Mouse (Mus musculus): ENCODE data around the gene Prpf6.
A peak's percentile ranks its signal among the peaks of the same experiment; 100 is the strongest.

Gene Prpf6

DNA sequence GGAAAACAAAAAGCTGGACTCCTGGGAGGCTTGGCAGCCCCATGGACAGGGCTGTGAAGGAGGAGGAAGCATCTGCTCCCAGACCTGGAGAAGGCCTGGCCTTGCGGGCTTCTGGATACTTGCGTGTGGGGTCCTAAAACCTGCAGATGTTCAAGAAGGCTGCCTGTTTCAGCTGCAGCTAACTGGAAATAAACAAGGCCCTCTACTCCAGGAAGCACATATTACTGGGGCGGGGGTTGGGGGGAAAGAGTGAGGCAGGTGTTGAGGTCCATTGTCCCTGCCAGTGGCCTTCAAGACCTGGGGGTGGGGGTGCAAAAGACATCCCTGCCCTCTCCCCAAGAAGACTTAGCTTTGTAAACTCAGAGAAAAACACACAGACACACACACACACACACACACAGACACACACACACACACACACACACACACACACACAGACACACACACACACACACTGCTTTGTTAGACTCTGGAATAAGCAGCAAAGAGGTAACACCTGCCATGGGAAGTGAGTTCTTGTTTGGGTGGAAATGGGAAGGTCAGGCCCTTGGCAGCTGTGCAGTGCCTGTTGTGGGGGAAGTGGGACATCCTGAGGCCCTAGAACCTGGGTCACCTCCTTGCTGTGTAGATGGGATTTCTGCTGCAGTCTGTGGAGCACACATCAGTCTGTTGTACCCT, 71.1 kb downstream of the Prpf6 start:
- DNase-seq: no peak

DNA sequence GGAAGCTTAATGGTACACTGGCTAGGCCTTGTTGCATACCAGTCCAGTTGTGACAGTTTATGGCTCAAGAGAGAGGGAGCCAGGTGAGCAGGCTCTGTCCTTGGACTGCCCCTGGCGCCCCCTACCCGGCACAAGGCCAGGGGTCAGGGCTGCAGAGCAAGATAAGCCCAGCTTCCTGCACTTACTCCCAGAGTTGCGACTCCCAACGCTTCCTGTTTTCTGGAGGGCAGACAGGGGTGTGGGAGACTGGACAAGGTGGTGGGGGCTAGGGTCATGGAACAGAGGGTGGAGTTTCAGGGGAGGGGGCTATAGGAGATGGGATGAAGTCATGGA, 71.6 kb downstream of the Prpf6 start:
- DNase-seq: no peak

DNA sequence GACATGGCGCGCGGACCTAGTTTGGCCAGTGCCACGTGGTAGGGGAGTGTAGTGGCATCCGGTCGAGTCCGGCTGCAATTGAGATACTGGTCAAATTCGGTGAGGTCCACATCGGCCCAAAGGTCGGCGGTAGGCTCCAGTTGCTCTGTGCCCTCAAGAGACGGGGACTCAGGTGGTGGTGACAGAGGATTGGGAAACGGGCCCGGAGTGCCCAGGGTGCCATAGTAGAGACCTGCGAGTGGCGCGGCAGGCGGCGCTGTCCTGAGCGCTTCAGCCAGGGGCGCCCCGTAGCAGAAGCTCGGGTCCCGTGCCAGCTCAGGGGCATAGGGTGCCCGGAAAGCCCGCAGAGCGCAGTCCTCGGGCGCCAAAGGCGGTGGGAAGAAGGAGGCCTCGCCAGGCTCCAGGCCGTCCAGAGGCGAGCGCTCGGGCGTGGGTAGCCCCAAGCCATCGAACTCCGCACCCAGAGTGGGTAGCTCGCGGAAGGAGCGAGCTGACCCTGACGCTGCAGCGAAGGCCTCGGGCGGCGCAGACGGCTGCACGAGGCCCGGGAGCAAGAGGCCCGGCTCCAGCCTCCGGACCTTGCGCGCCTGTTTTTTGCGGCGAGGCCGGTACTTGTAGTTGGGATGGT, 78.7 kb downstream of the Prpf6 start:
- DNase-seq: no peak

DNA sequence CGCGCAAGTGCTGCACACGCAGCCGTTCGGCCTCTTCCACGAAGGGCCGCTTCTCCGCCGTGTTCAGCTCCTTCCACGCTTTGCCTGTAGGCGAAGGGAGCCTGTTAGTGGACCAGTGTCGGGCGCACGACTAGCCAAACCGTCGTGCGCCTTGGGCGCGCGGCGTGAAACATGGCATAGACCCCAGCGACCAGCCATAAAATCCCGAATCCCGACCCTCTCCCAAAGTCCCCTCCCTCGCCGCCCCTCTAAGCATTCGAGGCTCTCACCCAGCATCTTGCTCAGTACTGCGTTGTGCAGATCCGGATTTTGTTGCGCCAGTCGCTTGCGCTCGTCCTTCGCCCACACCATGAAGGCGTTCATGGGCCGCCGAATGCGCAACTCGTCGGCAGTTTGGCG, 79.2 kb downstream of the Prpf6 start:
- DNase-seq: no peak

DNA sequence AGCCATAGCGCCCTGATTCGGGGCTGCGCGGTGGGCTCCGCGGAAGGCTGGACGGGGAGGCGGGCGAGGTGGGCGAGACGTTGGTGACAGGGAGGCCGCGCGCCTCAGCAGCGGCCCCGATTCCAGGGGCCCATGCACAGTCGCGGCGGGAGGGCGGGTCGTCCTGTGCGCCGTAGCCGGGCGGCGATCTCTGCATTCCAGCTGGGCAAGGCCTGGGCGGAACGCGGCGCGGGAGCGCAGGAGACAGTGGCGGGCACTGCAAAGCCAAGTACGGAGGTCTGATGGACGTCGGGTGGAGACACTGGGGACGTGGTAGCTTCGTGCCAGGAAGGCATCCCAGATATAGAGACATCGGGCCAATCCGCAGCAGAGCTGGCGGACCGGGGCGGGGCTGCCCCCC, 79.7 kb downstream of the Prpf6 start, which contains the start of gene Sox18:
TSS of gene Sox18 (minus strand) at position 315 of the 400 bp plus-strand sequence.
- DNase-seq: no peak

DNA sequence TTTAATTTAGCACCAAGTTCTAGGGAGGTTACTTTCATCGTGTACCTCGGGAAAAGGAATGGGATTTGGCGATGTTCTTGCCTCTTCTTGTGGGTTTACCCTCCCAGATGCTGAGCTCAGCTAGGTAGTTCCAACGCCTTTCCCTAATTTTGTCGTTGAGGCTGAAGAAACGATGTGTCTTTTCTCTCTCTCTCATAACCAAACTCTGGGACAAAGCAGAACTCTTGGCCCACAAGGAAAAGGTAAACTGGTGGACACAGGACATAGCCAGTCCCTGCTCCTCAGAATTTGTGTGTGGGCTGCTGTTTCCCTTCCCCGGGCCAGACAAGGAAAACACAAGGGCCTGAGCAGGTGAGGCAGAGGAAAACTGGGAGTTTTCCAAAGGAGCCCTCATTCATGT, 80.3 kb downstream of the Prpf6 start:
- no peak for DNase-seq

DNA sequence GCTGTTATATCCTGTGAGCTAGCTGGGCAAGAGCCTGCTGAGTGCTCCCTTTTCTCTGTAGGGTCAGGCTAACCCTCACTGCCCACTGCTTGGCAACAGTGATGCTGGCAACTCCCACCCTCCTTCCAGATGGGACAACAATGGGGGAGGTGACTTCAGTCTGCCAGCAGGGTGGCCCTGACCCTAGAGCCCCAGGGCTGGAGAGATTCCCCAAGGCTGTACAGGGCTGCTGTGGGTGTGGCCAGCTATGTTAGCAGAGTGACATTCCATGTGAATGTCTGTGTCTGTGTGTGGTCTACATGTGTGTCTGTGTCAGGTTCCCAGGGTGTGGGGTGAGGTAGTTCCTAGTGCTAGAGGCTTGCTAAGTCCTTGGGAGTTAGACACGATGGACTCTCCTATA, 81.8 kb downstream of the Prpf6 start:
- no peak for DNase-seq

DNA sequence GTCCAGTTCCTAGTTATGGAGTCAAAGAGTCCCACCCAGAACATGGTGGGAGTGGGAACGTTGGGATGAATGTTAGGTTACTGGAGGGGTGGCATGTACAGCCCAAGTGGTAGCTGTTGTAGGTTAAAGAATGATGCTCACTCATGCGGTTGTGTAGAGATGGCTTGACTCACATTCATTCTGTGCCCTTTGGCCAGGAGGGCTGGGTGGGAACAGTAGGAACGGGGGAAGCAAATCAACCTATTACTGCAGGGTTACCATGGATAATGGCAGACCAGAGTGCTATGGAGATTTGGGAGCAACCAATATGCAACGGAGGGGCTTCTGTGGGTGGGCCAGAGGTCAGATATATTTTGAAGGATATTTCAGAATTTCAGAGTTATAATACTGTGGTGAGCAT, 83.3 kb downstream of the Prpf6 start:
- no peak for DNase-seq

DNA sequence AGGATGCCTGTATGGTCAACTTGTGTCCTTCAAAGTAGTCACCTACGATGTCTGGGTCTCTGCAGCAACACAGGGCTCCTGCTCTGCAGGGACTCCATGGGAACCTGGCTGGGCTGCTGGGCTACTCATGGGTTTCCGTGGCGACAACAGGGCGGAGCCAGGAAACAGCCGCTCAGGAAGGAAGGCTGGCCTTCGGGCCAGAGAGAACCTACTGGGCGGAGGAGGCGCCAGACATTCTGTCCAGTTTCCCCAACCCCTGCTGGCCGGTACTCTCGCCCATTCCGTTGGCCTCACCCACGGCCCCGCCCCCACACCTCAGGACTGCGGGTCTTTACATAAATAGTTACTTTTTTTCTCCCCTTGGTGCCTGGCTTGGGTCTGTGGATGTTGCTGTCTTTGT, 83.8 kb downstream of the Prpf6 start:
- DNase-seq: peak; percentile 57

DNA sequence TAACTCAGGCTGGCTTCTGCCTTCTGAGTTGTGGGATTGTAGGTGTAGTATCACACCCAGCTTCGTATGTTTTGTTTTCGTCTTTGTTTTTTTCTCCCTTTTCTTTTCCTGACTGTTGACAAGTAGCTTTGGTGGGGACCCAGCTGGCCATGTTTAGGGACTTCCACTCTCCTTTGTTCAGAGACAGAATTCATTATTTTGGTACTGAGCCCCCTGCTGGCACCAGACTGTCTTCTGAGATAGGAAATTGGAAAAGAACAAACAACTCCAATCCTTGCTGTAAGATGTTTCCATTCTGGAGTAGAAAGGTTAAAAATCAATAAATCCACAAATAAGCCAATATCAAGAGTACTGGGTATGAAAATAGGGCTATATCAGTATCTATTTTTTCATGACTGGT, 84.8 kb downstream of the Prpf6 start:
- no peak for DNase-seq

DNA sequence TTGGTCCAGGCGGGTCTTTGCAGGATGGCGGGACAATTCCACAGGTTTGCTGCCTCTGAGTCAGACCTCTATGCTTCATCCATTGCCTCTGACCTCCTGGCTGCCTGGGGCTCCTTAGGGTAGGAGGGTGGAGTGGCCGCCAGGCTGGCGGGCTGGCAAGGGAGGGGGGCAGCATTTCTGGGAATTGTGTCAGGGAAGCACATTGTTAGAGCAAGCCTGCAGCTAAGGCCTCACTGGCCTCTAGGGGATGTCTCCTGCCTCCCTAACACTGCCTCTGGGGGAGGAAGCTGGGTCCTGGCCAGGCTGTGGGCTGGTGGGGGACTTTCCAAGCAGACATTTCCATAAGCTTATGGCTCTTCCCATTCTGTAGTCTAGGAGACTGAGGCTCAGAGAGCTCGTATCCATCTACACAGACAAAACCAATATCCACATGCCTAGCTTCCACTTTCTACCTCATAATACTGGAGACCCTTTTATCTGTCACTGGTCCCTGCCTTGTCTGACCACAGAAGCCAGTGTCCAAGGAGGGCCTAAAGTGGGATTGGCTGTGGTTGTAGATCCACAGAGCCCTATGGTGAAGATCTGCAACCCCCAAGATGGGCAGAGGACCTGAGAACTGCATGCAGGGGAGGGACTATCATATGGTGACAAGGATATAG, 85.6 kb downstream of the Prpf6 start:
- peak; percentile 32 for DNase-seq

DNA sequence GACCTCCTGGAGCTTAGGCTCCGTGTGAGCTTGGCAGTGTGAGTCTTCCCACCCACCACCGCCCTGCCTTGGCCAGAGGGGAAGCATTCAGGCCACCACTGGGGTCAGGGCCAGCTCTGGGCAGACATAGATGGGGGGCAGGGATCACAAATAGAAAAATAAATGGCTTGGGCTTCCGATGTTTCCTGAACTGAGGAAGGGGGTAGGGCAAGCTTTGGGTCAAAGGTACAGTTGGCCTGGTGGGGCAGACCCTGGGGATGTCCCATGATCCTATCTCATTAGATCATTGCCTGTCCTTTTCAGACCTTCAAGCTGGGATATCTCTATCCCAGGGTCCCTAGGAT, 86.1 kb downstream of the Prpf6 start:
- peak; percentile 7 for DNase-seq

DNA sequence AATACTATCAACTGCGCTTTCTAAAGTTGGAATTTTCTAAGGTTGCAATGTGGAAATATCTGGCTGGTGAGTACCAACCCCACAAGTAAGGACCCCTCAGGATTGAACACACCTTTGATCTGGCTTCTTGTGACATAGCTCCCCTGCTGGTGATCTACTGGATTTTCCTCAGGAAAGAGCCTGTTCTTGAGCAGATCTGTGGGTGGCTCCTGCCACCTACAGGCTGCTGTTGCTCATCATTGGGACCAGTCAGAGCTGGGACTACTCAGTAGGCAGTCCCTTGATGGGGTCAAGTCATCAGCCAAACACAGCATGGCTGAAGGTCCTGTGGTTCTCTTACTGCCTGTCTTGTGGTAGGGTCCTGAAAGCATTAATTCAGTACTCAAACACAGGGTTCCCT, 87.1 kb downstream of the Prpf6 start:
- DNase-seq: peak; percentile 76

DNA sequence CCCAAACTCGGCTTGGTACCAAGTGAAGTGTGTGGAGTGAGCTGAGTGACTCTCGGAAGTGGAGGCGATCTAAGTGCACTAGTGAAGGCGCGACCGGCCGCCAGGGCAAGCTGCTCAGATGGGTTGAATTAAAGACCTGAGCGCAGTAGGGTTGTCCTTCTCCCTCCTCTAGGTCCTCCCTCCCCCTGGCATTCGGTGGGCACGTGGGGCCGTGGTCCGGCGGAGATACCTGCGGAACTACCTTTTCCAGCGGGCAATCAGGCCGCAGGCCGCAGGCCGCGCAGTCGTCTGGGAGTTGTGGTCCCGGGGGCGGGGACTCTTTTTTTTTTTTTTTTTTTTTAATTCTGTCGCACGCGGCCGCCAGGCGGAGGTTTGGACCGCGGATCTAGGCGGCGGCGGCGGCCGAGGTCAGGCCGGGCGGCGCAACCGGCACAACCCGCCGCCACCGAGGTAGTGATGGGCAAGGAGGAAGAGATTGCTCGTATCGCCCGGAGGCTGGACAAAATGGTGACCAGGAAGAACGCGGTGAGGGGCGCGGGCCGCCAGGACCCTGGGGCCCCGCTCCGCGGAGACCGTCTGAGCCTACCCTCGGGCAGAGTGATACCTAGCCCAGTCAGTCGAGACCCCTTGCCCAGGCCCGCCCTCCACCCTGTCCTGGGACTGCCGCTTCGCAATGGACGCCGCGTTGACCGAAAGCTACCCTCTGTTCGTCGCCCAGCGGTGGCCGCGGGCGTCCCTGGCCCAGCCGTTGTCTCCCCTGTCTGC, 88.5 kb downstream of the Prpf6 start, which contains the start of gene Tcea2:
TSS of gene Tcea2 (plus strand) at position 360 of the 765 bp plus-strand sequence.
- peak; percentile 86 for DNase-seq

DNA sequence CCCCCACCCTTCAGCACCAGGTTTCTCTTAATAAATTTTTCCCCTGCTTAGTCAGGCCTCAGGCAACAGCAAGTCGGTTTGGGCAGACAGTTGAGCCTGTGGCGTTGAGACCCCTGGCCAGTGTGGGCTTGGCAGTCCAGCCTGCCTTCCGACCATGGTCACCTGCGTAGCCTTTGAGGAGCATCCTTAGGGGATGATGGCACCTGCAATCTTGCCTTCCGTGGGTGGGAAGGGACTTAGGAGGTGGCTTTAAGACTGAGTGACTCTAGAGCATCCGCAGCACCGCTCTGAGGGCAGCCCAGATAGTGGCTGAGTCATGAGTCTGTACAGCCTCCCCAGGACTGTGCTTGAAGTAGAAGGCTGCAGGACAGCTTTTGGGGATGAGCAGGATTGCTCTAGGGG, 89.0 kb downstream of the Prpf6 start:
- DNase-seq: no peak

DNA sequence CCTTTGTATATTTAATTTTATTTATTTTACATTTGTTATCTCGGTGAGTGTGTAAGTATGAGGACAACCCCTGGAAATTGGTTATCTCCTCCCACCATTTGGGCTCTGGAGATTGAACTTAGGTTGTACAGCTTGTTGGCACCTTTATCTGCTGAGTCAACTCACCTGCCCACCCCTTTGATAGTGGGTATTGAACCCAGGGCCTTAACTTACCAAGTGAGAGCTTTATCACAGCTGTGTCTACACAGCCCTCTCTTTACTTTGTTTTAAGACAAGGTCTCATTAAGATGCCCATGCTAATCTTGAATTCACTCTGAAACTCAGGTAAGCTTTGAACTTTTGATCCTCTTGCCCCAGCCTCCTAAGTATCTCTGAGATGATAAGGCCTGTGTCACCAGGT, 90.3 kb downstream of the Prpf6 start:
- DNase-seq: no peak

DNA sequence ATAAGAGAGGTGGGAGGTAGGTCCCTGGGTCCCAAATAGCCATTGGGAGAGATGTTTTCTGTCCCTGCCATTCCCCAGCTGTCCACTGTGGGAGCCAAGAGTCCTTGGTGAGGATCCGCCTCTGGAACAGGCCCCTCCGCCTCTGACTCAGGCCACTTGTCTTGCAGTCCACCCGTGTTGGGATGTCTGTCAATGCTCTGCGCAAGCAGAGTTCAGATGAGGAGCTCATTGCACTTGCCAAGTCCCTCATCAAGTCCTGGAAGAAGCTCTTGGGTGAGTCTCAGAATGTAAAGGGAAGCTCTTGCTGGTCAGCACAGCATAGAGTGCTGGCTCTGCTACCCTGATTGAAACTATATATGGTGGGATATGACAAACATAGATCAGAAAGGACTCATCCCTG, 91.7 kb downstream of the Prpf6 start:
- no peak for DNase-seq

DNA sequence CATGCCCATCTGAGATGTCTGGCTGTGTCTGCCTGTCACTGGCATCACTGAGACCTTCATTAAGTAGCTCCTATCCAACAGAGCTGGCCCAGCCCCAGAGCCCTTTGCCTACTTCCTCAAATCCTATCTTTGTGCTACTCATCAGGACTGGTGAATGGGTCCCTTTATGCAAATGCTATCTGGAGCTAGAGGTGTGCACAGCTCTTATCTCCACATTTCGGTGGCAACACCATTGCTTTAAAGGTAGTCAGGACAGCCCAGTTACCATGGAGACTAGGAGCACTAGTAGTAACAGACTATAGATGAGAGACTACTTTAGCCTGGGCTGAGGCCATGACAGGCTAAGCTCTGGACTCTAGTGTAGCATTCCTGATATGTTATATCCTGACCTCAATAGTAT, 93.0 kb downstream of the Prpf6 start:
- DNase-seq: no peak

DNA sequence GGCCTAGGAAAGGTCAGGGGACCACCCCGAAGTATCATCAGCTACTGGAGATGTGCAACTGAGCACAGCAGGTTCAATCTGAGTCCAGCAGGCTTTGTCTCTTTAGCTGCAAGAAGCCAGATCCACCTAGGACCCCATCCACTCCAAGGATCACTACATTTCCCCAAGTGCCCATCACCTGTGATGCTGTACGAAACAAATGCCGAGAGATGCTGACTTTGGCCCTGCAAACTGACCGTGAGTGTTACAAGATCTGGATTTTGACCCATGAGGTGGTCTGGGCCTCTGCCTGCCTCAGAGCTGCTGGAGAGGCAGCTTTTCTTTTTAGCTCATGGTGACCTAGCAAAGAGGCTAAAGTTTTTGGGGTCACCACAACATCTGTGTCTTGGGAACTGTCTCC, 94.0 kb downstream of the Prpf6 start:
- DNase-seq: no peak

DNA sequence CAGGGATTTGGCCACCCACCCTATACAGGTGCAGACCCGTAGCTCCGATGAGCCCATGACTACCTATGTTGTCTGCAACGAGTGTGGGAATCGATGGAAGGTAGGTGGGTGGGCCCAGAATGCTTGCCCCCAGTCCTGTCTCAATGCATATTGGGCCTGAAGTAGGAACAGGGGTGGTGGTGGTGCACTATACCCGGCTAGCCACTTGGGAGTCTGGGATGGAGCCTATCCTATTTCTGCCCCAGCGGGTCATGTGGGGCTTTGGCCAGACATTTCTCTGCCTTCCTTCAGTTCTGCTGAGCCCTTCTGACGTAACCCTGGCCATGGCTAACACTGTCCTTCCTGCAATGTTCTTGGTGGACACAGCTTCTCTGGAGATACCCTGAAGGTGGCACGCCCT, 95.9 kb downstream of the Prpf6 start:
- DNase-seq: no peak

DNA sequence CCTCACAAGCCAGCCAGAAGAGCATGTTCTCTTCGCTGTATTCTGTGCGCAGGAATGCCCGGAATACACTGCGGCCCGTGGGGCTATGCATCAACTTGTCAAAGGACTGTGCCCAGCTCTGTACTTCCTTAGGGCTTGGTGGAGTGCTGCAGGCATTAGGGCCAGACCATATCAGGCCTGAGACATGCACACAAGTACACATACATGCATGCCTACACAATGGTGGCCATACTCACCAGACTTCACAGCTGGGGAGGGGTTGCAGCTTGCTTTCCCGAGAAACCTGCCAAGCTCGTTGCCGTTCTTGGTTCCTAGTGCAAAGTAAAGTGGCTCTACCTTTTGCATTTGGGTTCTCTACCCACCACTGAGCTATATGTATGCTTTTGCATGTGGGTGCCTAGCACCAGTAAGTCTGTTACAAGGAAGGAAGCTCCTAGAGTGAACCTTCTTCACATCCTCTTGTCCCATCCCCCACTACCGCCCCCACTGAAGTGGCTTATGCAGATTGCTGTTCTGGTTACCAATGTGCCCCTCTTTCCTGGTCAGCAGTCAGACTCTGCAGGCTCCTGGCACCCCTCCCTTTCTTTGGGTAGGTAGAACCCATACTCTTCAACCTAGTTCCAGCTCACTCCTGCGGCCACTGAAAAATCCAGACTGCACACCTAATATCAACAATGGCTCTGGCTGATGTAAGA, 97.9 kb downstream of the Prpf6 start:
- peak; percentile 8 for DNase-seq

DNA sequence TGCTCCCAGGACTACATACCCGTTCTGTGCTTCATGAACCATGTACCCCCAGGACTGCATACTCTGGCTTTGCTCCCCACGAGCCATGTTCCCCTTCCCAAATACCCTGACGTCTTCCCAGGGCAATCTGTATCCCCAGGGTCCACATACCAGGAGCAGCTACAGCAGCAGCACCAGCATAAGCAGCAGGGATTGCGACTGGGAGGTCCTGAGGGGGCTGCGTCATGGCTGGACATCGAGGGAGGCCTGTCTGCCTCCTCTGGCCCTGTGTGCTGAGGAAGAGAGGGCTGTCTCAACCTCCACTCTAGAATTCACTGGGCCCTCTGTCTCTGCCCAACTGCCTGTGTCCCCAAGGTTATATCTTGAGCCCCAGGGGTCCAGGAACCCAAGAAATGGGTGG, 99.4 kb downstream of the Prpf6 start:
- no peak for DNase-seq

DNA sequence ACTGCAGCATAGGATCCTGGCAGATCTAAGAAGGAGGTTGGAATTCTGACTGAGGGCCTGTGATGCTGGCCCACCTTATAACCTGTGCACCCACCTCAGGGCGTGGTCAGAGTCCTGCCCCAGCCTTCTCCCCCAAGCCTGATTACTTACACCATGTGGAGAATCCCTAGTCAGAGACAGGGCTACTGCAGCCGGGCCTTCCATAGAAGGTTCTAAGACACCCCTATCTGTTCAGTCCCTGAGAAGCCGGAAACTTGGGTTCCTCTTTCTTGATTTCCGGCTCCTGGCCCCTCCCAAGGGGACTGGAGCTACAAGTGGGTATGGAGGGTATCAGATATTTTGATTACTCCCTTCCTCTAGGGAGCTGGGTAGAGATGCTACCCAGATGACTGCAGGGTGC, 99.9 kb downstream of the Prpf6 start:
- DNase-seq: no peak
